Mouse (Mus musculus): ENCODE data around the gene Sh3pxd2a. TPM values are rescaled to one million over a fixed set of nuclear protein-coding genes. Genes with fewer than 3 reads are reported as not detected.

The Sh3pxd2a gene
- polyA plus RNA-seq, 1 experiment from 2014 or later: 7.4 TPM

DNA sequence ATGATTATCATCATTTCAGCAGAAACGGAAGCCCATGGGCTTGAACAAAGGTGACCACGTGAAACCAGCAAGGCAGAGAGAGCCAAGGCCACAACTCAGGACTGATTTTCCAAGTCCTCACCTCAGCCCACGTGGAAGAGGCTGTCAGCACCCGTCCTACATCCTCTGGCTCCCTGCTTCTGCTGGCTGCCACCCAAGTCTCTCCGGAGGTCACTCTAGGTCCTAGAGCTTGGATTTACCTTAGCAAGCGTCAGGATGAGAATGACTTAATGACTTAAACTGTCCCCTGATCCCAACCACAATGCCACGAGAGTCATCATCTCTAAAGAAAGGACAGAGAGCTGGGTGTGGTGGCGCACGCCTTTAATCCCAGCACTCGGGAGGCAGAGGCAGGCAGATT is 11.5 kb downstream of the Sh3pxd2a start:
- Histone ChIP-seq H3K4me3 (ENCODE audit: low read depth, low read length) (no peak overlapping the region), H3K27ac (replicated peaks; ENCODE audit: low read depth, low read length) (no peak overlapping the region), H3K9ac (replicated peaks; ENCODE audit: low read length) (no peak overlapping the region), H3K4me1 (ENCODE audit: control insufficient read depth, insufficient read depth, low read length) (no peaks in the 10 kb centered on the region), H3K36me3 (replicated peaks; ENCODE audit: control insufficient read depth, insufficient read depth, low read depth, low read length) (no peaks in the 10 kb centered on the region), H3K27me3 (ENCODE audit: control insufficient read depth, insufficient read depth, low read length) (no peaks in the 10 kb centered on the region), H3K4me2 (ENCODE audit: low read depth, low read length) (no peak overlapping the region), H3K9me3 (replicated peaks; ENCODE audit: control insufficient read depth, low read length) (no peaks in the 10 kb centered on the region)
- DNase-seq (ENCODE audit: low spot score): no peak
- WGBS: 89% methylated on average over 10 of the region's 10 CpGs
- no peak for ATAC-seq (replicated peaks; ENCODE audit: insufficient number of reproducible peaks, low FRiP score, low TSS enrichment, low read depth)

- H3K9me3 ChIP-seq (replicated peaks; ENCODE audit: control insufficient read depth, low read length): no peaks in the 10 kb centered on the region
- DNase-seq (ENCODE audit: low spot score): no peak
- H3K27me3 ChIP-seq (ENCODE audit: control insufficient read depth, insufficient read depth, low read length): no peaks in the 10 kb centered on the region
- no peak overlapping the region for H3K4me3 ChIP-seq (ENCODE audit: low read depth, low read length)
- H3K36me3 ChIP-seq (replicated peaks; ENCODE audit: control insufficient read depth, insufficient read depth, low read depth, low read length): no peaks in the 10 kb centered on the region
- no peak overlapping the region for H3K9ac ChIP-seq (replicated peaks; ENCODE audit: low read length)
- H3K27ac ChIP-seq (replicated peaks; ENCODE audit: low read depth, low read length): no peak overlapping the region
- WGBS: 79% methylated on average over 7 of the region's 7 CpGs
- no peaks in the 10 kb centered on the region for H3K4me1 ChIP-seq (ENCODE audit: control insufficient read depth, insufficient read depth, low read length)
- ATAC-seq (replicated peaks; ENCODE audit: insufficient number of reproducible peaks, low FRiP score, low TSS enrichment, low read depth): no peak
- H3K4me2 ChIP-seq (ENCODE audit: low read depth, low read length): no peak overlapping the region
Observed at GRCm38 (mm10) chr19:47452211-47452610, 12.0 kb downstream of the Sh3pxd2a start.

GRCm38 (mm10) chr19:47451476-47452113 is 12.6 kb downstream of the Sh3pxd2a start:
- DNase-seq (ENCODE audit: low spot score): no peak

DNA sequence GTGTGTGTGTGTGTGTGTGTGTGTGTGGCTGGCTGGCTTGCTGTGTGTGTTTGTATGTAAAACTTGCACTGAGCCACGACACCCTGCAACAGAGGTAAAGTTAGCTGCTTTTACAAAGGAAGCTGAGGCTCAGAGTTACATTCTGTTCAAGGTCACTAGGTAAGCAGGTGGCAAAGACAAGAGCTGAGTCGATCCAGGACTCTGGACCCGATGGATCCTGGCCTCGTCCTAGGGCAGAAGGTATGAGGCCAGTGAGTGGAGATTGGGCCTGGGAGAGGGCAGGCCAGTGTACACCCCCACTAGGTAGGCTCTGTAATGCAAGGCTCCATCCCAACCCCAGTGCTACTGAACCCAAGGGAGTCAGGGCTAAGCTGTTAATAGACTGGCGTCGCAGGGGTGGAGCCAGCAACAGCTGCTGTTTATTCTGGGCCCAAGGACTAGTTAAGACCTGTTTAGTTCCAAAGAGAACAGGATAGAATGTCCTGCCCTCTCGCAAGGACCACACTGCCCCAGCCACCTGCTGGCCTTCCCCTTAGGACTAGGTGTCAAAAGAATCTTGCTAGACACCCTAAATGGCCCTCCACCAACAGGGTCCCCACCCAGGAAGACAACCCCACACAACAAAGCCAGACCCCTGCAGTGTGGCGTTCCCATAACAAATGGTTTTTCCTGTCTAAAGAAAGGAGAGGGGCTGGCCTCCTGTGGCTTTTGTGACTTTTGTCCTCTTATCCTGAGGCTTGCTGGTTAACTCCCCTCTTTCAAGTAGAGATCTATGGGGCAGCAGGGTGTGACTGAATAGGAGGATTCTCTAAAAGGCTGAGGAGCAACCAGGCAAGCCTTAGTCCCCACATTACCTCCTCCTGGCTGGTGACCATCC is 13.7 kb downstream of the Sh3pxd2a start:
- ATAC-seq (replicated peaks; ENCODE audit: insufficient number of reproducible peaks, low FRiP score, low TSS enrichment, low read depth): no peak; the same call in 1 of the 2 replicates
- Histone ChIP-seq H3K9ac (replicated peaks; ENCODE audit: low read length) (no peak overlapping the region), H3K27me3 (ENCODE audit: control insufficient read depth, insufficient read depth, low read length) (no peaks in the 10 kb centered on the region), H3K4me2 (ENCODE audit: low read depth, low read length) (no peak overlapping the region), H3K9me3 (replicated peaks; ENCODE audit: control insufficient read depth, low read length) (no peaks in the 10 kb centered on the region), H3K36me3 (replicated peaks; ENCODE audit: control insufficient read depth, insufficient read depth, low read depth, low read length) (no peaks in the 10 kb centered on the region), H3K27ac (replicated peaks; ENCODE audit: low read depth, low read length) (no peak overlapping the region), H3K4me1 (ENCODE audit: control insufficient read depth, insufficient read depth, low read length) (no peaks in the 10 kb centered on the region), H3K4me3 (ENCODE audit: low read depth, low read length) (no peak overlapping the region)
- no peak for DNase-seq (ENCODE audit: low spot score)
- 36% methylated on average over 8 of the region's 8 CpGs for WGBS

More at GRCm38 (mm10) chr19:47451476-47452113, 12.6 kb downstream of the Sh3pxd2a start:
- Histone ChIP-seq H3K4me1 (ENCODE audit: control insufficient read depth, insufficient read depth, low read length) (no peaks in the 10 kb centered on the region), H3K9me3 (replicated peaks; ENCODE audit: control insufficient read depth, low read length) (no peaks in the 10 kb centered on the region), H3K4me3 (ENCODE audit: low read depth, low read length) (no peak overlapping the region), H3K27ac (replicated peaks; ENCODE audit: low read depth, low read length) (no peak overlapping the region), H3K36me3 (replicated peaks; ENCODE audit: control insufficient read depth, insufficient read depth, low read depth, low read length) (no peaks in the 10 kb centered on the region), H3K27me3 (ENCODE audit: control insufficient read depth, insufficient read depth, low read length) (no peaks in the 10 kb centered on the region), H3K9ac (replicated peaks; ENCODE audit: low read length) (no peak overlapping the region), H3K4me2 (ENCODE audit: low read depth, low read length) (no peak overlapping the region)
- no peak for ATAC-seq (replicated peaks; ENCODE audit: insufficient number of reproducible peaks, low FRiP score, low TSS enrichment, low read depth)
- 80% methylated on average over 10 of the region's 10 CpGs for WGBS

- no peak overlapping the region for H3K9ac ChIP-seq (replicated peaks; ENCODE audit: low read length)
- H3K27me3 ChIP-seq (ENCODE audit: control insufficient read depth, insufficient read depth, low read length): no peaks in the 10 kb centered on the region
- no peaks in the 10 kb centered on the region for H3K9me3 ChIP-seq (replicated peaks; ENCODE audit: control insufficient read depth, low read length)
- no peak overlapping the region for H3K27ac ChIP-seq (replicated peaks; ENCODE audit: low read depth, low read length)
- H3K4me2 ChIP-seq (ENCODE audit: low read depth, low read length): no peak overlapping the region
- ATAC-seq (replicated peaks; ENCODE audit: insufficient number of reproducible peaks, low FRiP score, low TSS enrichment, low read depth) (no peak), DNase-seq (ENCODE audit: low spot score) (no peak)
- no peaks in the 10 kb centered on the region for H3K36me3 ChIP-seq (replicated peaks; ENCODE audit: control insufficient read depth, insufficient read depth, low read depth, low read length)
- H3K4me3 ChIP-seq (ENCODE audit: low read depth, low read length): no peak overlapping the region
- 63% methylated on average over 4 of the region's 4 CpGs for WGBS
- no peaks in the 10 kb centered on the region for H3K4me1 ChIP-seq (ENCODE audit: control insufficient read depth, insufficient read depth, low read length)
Observed at GRCm38 (mm10) chr19:47449513-47450227, 14.5 kb downstream of the Sh3pxd2a start.

GRCm38 (mm10) chr19:47448618-47449151 is 15.5 kb downstream of the Sh3pxd2a start:
- no peaks in the 10 kb centered on the region for H3K27me3 ChIP-seq (ENCODE audit: control insufficient read depth, insufficient read depth, low read length)
- no peak overlapping the region for H3K4me2 ChIP-seq (ENCODE audit: low read depth, low read length)
- DNase-seq (ENCODE audit: low spot score): no peak
- no peak for ATAC-seq (replicated peaks; ENCODE audit: insufficient number of reproducible peaks, low FRiP score, low TSS enrichment, low read depth)
- H3K27ac ChIP-seq (replicated peaks; ENCODE audit: low read depth, low read length): no peak overlapping the region
- H3K9me3 ChIP-seq (replicated peaks; ENCODE audit: control insufficient read depth, low read length): no peaks in the 10 kb centered on the region
- H3K4me3 ChIP-seq (ENCODE audit: low read depth, low read length): no peak overlapping the region
- H3K36me3 ChIP-seq (replicated peaks; ENCODE audit: control insufficient read depth, insufficient read depth, low read depth, low read length): no peaks in the 10 kb centered on the region
- no peak overlapping the region for H3K9ac ChIP-seq (replicated peaks; ENCODE audit: low read length)
- 74% methylated on average over 14 of the region's 14 CpGs for WGBS
- H3K4me1 ChIP-seq (ENCODE audit: control insufficient read depth, insufficient read depth, low read length): peaks cover 2% of the 10 kb centered on the region; the same call in 1 of the 2 replicates

DNA sequence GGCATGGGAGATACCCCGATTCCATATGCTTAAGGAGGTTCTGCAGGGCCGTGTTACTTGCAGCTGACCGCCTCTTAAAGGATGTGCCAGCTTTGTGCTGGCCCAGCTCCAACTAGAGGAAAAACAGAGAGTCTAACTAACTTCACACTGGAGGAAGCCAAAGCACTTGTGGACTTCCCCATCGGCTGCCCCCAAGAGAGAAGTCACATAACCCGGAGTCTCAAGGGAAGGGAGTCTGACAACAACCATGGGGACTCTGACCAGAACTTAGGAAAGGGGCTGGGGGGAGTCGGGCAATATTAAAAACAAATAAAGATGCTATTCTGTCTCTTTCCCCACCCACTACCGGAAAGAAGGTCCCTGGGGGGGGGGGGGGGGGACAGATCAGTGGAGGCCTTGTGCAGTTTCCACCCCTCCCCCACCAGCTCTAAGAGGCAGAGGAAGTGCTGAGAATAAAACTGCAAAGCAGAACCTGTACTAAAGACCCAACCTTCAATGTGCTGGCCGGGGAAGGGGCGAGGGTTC is 17.3 kb downstream of the Sh3pxd2a start:
- H3K36me3 ChIP-seq (replicated peaks; ENCODE audit: control insufficient read depth, insufficient read depth, low read depth, low read length): no peaks in the 10 kb centered on the region
- ATAC-seq (replicated peaks; ENCODE audit: insufficient number of reproducible peaks, low FRiP score, low TSS enrichment, low read depth): no peak
- DNase-seq (ENCODE audit: low spot score): no peak
- H3K9me3 ChIP-seq (replicated peaks; ENCODE audit: control insufficient read depth, low read length): no peaks in the 10 kb centered on the region
- 55% methylated on average over 8 of the region's 9 CpGs for WGBS
- no peaks in the 10 kb centered on the region for H3K27me3 ChIP-seq (ENCODE audit: control insufficient read depth, insufficient read depth, low read length)
- H3K27ac ChIP-seq (replicated peaks; ENCODE audit: low read depth, low read length): no peak overlapping the region
- no peak overlapping the region for H3K4me2 ChIP-seq (ENCODE audit: low read depth, low read length)
- H3K4me1 ChIP-seq (ENCODE audit: control insufficient read depth, insufficient read depth, low read length): peaks cover 6% of the 10 kb centered on the region; the same call in 1 of the 2 replicates
- H3K9ac ChIP-seq (replicated peaks; ENCODE audit: low read length): no peak overlapping the region
- H3K4me3 ChIP-seq (ENCODE audit: low read depth, low read length): no peak overlapping the region

All from embryonic facial prominence, embryonic 11.5 days (tissue).